Mouse (Mus musculus) heart, adult 18-20 months (tissue): ENCODE results near the gene Dio3. TPM values are rescaled to one million over a fixed set of nuclear protein-coding genes. Genes with fewer than 3 reads are reported as not detected.

Source experiments
- microRNA-seq, 2 experiments: library from miRNA; unstranded; fragments of <30 nt; microRNA quantifications; one replicate each; pipeline ENCODE4 v1.2.0; 2022
- total RNA-seq, 2 experiments: library from RNA; stranded (reverse); gene quantifications; 2 replicates each; pipeline ENCODE4 v1.2.3; 2021

Dio3 gene
- total RNA-seq, 2 experiments from 2014 or later: not detected

Small RNA genes within 50 kb of the gene (microRNA-seq; reads per million reads assigned to microRNA genes)
- 1.1 to 3.8 reads per million in 2 experiments for gene Mir1247

Other genes with a start within 250 kb of the Dio3 start
- gene Ppp2r5c, start 168.1 kb downstream of the Dio3 start, total RNA-seq: 10 to 100 TPM; 91.7 to 91.9 TPM